Mouse (Mus musculus) heart, embryonic 13.5 days (tissue): Measurements from ENCODE around the gene Tspan4. TPM values are rescaled to one million over a fixed set of nuclear protein-coding genes. Genes with fewer than 3 reads are reported as not detected.

ENCODE experiments used
- ATAC-seq: fragments of 200-750 bp; cut with Nextera tagmentation; 2 replicates; pipeline ENCODE4 v1.8.0; 2017; ENCODE audit warnings: moderate TSS enrichment; ENCODE audit not compliant: insufficient number of reproducible peaks, low FRiP score, low TSS enrichment; ENCODE audit errors: extremely low read depth
- H3K27ac ChIP-seq: fragments of 300-500 bp; sonication (generic); replicated peaks from 2 replicates; pipeline ENCODE4 v1.5.1; 2015; ENCODE audit warnings: moderate library complexity, mild to moderate bottlenecking, inconsistent platforms
- H3K27me3 ChIP-seq: fragments of 300-500 bp; sonication (generic); replicated peaks from 2 replicates; pipeline ENCODE4 v1.6.1; 2015; ENCODE audit warnings: mild to moderate bottlenecking, inconsistent platforms
- H3K36me3 ChIP-seq: fragments of 300-500 bp; sonication (generic); 2 replicates; pipeline ENCODE4 v1.6.1; 2015; ENCODE audit warnings: mild to moderate bottlenecking, inconsistent platforms
- H3K4me1 ChIP-seq: fragments of 300-500 bp; sonication (generic); 2 replicates; pipeline ENCODE4 v1.6.1; 2015; ENCODE audit warnings: inconsistent platforms
- H3K4me2 ChIP-seq: fragments of 300-500 bp; sonication (generic); 2 replicates; pipeline ENCODE4 v1.6.1; 2015; ENCODE audit warnings: inconsistent platforms, mild to moderate bottlenecking, moderate library complexity
- H3K4me3 ChIP-seq: fragments of 300-500 bp; sonication (generic); 2 replicates; pipeline ENCODE4 v1.5.1; 2015; ENCODE audit warnings: moderate library complexity, mild to moderate bottlenecking, inconsistent platforms
- H3K9ac ChIP-seq: fragments of 300-500 bp; sonication (generic); 2 replicates; pipeline ENCODE4 v1.6.1; 2015; ENCODE audit warnings: inconsistent platforms, mild to moderate bottlenecking, moderate library complexity
- H3K9me3 ChIP-seq: fragments of 300-500 bp; sonication (generic); 2 replicates; pipeline ENCODE4 v1.6.1; 2016; ENCODE audit warnings: inconsistent platforms
- WGBS: fragments of 180-500 bp; shearing (Covaris S2); methylation state at CpG from one replicate; pipeline ENCODE4 v1.1.7; 2015; ENCODE audit warnings: mixed read lengths; 5-methylcytosine and 5-hydroxymethylcytosine counted together
- polyA plus RNA-seq: library from polyadenylated mRNA; unstranded; fragments of >200 nt; fragmentation: Nextera tagmentation; extraction: Ambion mirVana; gene quantifications from 2 replicates; pipeline ENCODE4 v1.2.1, GENCODE M21; 2015

The Tspan4 gene
- polyA plus RNA-seq, 1 experiment from 2014 or later, result 64.5 TPM

- no peak for ATAC-seq
- H3K4me2 ChIP-seq, result no peak overlapping the region
- H3K27ac ChIP-seq, result no peak overlapping the region
- H3K9me3 ChIP-seq, result no peaks in the 10 kb centered on the region
- peaks cover 10% of the 10 kb centered on the region for H3K4me1 ChIP-seq
- H3K9ac ChIP-seq, result no peak overlapping the region
- peaks cover 54% of the 10 kb centered on the region for H3K36me3 ChIP-seq
- H3K27me3 ChIP-seq, result no peaks in the 10 kb centered on the region
- WGBS, result 72% methylated on average over 5 of the region's 5 CpGs
- no peak overlapping the region for H3K4me3 ChIP-seq
Measured at GRCm38 (mm10) chr7:141492738-141493137, 17.7 kb downstream of the Tspan4 start.

GRCm38 (mm10) chr7:141493729-141494128 lies 18.7 kb downstream of the Tspan4 start:
- H3K36me3 ChIP-seq, result peaks cover 53% of the 10 kb centered on the region
- H3K27ac ChIP-seq, result no peak overlapping the region
- ATAC-seq, result no peak
- H3K9ac ChIP-seq, result no peak overlapping the region
- H3K4me2 ChIP-seq, result no peak overlapping the region
- no peak overlapping the region for H3K4me3 ChIP-seq
- WGBS, result 63% methylated on average over 1 of the region's 1 CpGs
- peaks cover 17% of the 10 kb centered on the region for H3K4me1 ChIP-seq
- no peaks in the 10 kb centered on the region for H3K27me3 ChIP-seq
- no peaks in the 10 kb centered on the region for H3K9me3 ChIP-seq

- Histone ChIP-seq H3K27ac (no peak overlapping the region), H3K27me3 (no peaks in the 10 kb centered on the region), H3K4me1 (peaks cover 25% of the 10 kb centered on the region), H3K4me3 (no peak overlapping the region), H3K36me3 (peaks cover 67% of the 10 kb centered on the region), H3K9ac (no peak overlapping the region), H3K9me3 (no peaks in the 10 kb centered on the region), H3K4me2 (no peak overlapping the region)
- WGBS, result 85% methylated on average over 2 of the region's 2 CpGs
- no peak for ATAC-seq
Measured at GRCm38 (mm10) chr7:141495379-141495778, 20.3 kb downstream of the Tspan4 start.

GRCm38 (mm10) chr7:141495940-141496339 lies 20.9 kb downstream of the Tspan4 start:
- 72% methylated on average over 4 of the region's 4 CpGs for WGBS
- H3K4me2 ChIP-seq, result no peak overlapping the region
- peaks cover 27% of the 10 kb centered on the region for H3K4me1 ChIP-seq
- H3K27ac ChIP-seq, result no peak overlapping the region
- H3K9ac ChIP-seq, result no peak overlapping the region
- H3K9me3 ChIP-seq, result no peaks in the 10 kb centered on the region
- no peak for ATAC-seq
- peaks cover 64% of the 10 kb centered on the region for H3K36me3 ChIP-seq
- no peak overlapping the region for H3K4me3 ChIP-seq
- H3K27me3 ChIP-seq, result no peaks in the 10 kb centered on the region

GRCm38 (mm10) chr7:141497600-141497999 lies 22.6 kb downstream of the Tspan4 start:
- H3K27ac ChIP-seq, result peak overlapping the region; percentile 38
- no peaks in the 10 kb centered on the region for H3K27me3 ChIP-seq
- WGBS, result 74% methylated on average over 3 of the region's 3 CpGs
- no peak for ATAC-seq
- H3K9ac ChIP-seq, result peak overlapping the region; percentile 28; the same call in 1 of the 2 replicates
- H3K4me3 ChIP-seq, result no peak overlapping the region
- no peak overlapping the region for H3K4me2 ChIP-seq
- peaks cover 27% of the 10 kb centered on the region for H3K4me1 ChIP-seq
- no peaks in the 10 kb centered on the region for H3K9me3 ChIP-seq
- peaks cover 51% of the 10 kb centered on the region for H3K36me3 ChIP-seq

- Histone ChIP-seq H3K36me3 (peaks cover 29% of the 10 kb centered on the region), H3K4me2 (no peak overlapping the region), H3K4me3 (no peak overlapping the region), H3K27me3 (no peaks in the 10 kb centered on the region), H3K9me3 (no peaks in the 10 kb centered on the region), H3K4me1 (peaks cover 35% of the 10 kb centered on the region), H3K27ac (no peak overlapping the region), H3K9ac (no peak overlapping the region)
- WGBS, result 82% methylated on average over 7 of the region's 7 CpGs
- no peak for ATAC-seq
Measured at GRCm38 (mm10) chr7:141501820-141502555, 26.9 kb downstream of the Tspan4 start.

GRCm38 (mm10) chr7:141502556-141502905 lies 27.5 kb downstream of the Tspan4 start:
- Histone ChIP-seq H3K4me2 (no peak overlapping the region), H3K27ac (no peak overlapping the region), H3K9me3 (no peaks in the 10 kb centered on the region), H3K4me3 (no peak overlapping the region), H3K4me1 (peaks cover 32% of the 10 kb centered on the region), H3K36me3 (peaks cover 29% of the 10 kb centered on the region), H3K9ac (no peak overlapping the region), H3K27me3 (no peaks in the 10 kb centered on the region)
- WGBS, result 92% methylated on average over 5 of the region's 5 CpGs
- no peak for ATAC-seq

GRCm38 (mm10) chr7:141506278-141506677 lies 31.2 kb downstream of the Tspan4 start:
- ATAC-seq, result no peak
- WGBS, result 66% methylated on average over 2 of the region's 2 CpGs

GRCm38 (mm10) chr7:141508160-141508559 lies 33.1 kb downstream of the Tspan4 start:
- Histone ChIP-seq H3K4me1 (peaks cover 52% of the 10 kb centered on the region), H3K27ac (peak overlapping the region; percentile 69), H3K27me3 (no peaks in the 10 kb centered on the region), H3K9ac (peak overlapping the region; percentile 47), H3K36me3 (peaks cover 27% of the 10 kb centered on the region), H3K4me2 (no peak overlapping the region; the same call in 1 of the 2 replicates), H3K4me3 (no peak overlapping the region), H3K9me3 (no peaks in the 10 kb centered on the region)
- no peak for ATAC-seq

More at GRCm38 (mm10) chr7:141506278-141506677, 31.2 kb downstream of the Tspan4 start:
- H3K27ac ChIP-seq, result peak overlapping the region; percentile 39
- H3K36me3 ChIP-seq, result peaks cover 16% of the 10 kb centered on the region
- H3K27me3 ChIP-seq, result no peaks in the 10 kb centered on the region
- H3K4me2 ChIP-seq, result no peak overlapping the region
- no peaks in the 10 kb centered on the region for H3K9me3 ChIP-seq
- peaks cover 51% of the 10 kb centered on the region for H3K4me1 ChIP-seq
- no peak overlapping the region; the same call in 1 of the 2 replicates for H3K4me3 ChIP-seq
- peak overlapping the region; percentile 58 for H3K9ac ChIP-seq

GRCm38 (mm10) chr7:141510196-141510595 lies 35.2 kb downstream of the Tspan4 start:
- H3K36me3 ChIP-seq, result peaks cover 37% of the 10 kb centered on the region
- 84% methylated on average over 5 of the region's 5 CpGs for WGBS
- peak overlapping the region; percentile 69 for H3K27ac ChIP-seq
- H3K4me2 ChIP-seq, result no peak overlapping the region
- no peaks in the 10 kb centered on the region for H3K9me3 ChIP-seq
- H3K27me3 ChIP-seq, result no peaks in the 10 kb centered on the region
- peak overlapping the region; percentile 61; the same call in 1 of the 2 replicates for H3K9ac ChIP-seq
- H3K4me3 ChIP-seq, result no peak overlapping the region
- H3K4me1 ChIP-seq, result peaks cover 52% of the 10 kb centered on the region
- no peak for ATAC-seq

- Histone ChIP-seq H3K9ac (peak overlapping the region; percentile 61), H3K27me3 (no peaks in the 10 kb centered on the region), H3K4me3 (no peak overlapping the region), H3K36me3 (peaks cover 43% of the 10 kb centered on the region), H3K4me2 (no peak overlapping the region), H3K27ac (peak overlapping the region; percentile 69), H3K4me1 (peaks cover 50% of the 10 kb centered on the region), H3K9me3 (no peaks in the 10 kb centered on the region)
- WGBS, result 64% methylated on average over 8 of the region's 8 CpGs
- no peak for ATAC-seq
Measured at GRCm38 (mm10) chr7:141510681-141511191, 35.7 kb downstream of the Tspan4 start.

GRCm38 (mm10) chr7:141517638-141518037 lies 42.6 kb downstream of the Tspan4 start:
- Histone ChIP-seq H3K9me3 (no peaks in the 10 kb centered on the region), H3K27me3 (no peaks in the 10 kb centered on the region), H3K4me3 (no peak overlapping the region), H3K27ac (no peak overlapping the region), H3K9ac (no peak overlapping the region), H3K36me3 (peaks cover 53% of the 10 kb centered on the region), H3K4me1 (peaks cover 23% of the 10 kb centered on the region), H3K4me2 (no peak overlapping the region)
- WGBS, result 70% methylated on average over 4 of the region's 4 CpGs
- no peak for ATAC-seq
